Mouse (Mus musculus) thymus, adult 18-20 months (tissue): ENCODE data around the gene Actr3.

ENCODE experiments used
- DNase-seq, 2 experiments: peaks; one replicate each; pipeline ENCODE4 v3.0.0; 2022; ENCODE audit warnings: mixed read lengths in 2 of 2

Actr3 gene

DNA sequence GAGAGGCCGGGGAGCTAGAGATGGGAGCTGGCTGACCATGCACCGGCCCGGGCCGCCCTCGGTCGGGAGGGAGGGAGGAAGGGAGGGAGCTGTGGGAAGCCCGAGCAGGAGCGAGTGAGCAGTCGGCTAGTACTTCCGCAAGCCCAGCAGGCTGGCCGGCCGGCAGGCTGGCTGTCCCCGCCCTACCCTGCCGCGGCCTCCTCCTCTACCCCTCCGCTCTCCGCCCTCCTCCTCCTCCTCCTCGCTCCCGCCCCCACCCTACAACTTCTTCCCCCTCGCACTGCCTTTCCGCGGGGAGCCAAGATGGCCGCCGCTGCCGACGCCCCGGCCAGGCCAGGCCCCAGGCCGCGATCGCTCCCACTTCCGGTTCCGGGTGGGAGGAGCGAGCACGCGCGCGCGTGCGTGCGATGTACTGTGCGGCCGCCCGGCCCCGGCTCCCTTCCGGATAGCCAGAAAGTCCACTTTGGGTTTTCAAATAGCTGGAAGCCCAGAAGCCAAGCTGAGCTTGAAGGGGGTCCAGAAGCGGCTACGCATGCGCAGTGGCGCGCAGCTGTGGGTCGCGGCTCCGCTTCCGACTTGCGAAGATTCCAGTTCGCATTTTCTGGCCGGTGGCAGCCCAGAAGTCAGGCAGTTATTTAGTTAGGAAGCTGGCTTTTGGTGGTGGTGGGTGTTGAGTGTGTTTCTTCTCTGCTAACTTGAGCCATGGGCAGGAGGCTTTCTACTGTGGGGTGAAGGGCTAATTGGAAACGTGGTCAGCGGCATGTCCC, at the start of gene Actr3:
Actr3 (minus strand) TSS at position 359 of the 767 bp plus-strand sequence.
- peak; percentile 99 for DNase-seq

- no peak for DNase-seq
These were observed 47.1 kb upstream of the Actr3 start for GRCm38 (mm10) chr1:125482459-125483287.

GRCm38 (mm10) chr1:125481842-125482241, 46.3 kb upstream of the Actr3 start:
- no peak for DNase-seq

GRCm38 (mm10) chr1:125478588-125478987, 43.1 kb upstream of the Actr3 start:
- no peak for DNase-seq

DNA sequence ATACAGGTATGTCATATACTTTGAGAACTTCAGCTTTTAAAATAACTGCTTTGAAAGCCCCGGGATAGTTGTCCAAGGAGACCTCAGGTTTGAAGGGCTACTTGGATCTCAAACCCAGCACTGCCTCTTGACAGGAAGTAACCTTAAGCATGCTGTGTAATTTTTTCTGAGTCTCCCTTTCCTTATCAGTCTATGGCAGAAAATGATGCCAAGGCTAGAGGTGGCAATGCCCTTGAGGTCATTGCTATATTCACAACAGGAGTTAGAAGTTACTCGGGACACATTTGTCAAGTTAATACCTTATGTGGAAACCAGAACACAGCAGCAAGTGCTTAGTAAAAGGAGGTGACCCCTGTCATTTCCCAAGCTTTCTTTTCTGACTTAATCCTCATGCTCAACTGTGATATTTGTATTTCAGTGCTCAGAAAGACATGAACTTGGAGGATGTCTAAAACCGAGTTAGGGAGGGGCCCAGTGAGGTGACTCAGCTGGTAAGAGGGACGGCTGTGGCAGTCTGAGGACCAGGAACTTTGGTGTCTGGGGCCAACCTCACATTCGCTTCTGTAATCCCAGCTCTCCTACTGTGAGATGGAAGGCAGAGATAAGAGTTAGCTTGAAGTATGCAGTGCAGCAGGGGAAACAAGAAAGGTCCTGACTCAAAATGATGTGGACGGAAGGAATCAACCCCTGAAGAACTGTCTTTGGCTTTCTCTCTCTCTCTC, 40.6 kb upstream of the Actr3 start:
- DNase-seq, result no peak

DNA sequence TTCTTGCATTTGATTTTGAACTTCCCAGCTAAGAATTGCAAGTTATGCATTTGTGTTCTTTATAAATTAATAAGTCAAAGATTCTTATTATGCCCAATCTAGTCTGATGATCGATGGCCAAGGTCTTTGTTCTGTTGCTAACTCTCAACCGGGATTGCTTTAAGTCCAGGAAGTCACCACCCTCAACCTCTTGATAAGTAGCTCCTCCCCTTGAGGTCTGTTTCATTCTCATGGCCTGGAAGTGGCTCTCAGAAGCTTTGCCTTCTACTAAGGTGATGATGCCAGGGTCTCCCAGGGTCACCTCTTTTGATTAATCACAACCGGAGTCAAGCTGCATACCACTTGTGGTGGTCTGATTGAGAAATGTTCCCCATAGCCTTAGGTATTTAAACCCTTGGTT, 38.3 kb upstream of the Actr3 start:
- no peak for DNase-seq

GRCm38 (mm10) chr1:125473126-125473666, 37.7 kb upstream of the Actr3 start:
- DNase-seq, result no peak

DNA sequence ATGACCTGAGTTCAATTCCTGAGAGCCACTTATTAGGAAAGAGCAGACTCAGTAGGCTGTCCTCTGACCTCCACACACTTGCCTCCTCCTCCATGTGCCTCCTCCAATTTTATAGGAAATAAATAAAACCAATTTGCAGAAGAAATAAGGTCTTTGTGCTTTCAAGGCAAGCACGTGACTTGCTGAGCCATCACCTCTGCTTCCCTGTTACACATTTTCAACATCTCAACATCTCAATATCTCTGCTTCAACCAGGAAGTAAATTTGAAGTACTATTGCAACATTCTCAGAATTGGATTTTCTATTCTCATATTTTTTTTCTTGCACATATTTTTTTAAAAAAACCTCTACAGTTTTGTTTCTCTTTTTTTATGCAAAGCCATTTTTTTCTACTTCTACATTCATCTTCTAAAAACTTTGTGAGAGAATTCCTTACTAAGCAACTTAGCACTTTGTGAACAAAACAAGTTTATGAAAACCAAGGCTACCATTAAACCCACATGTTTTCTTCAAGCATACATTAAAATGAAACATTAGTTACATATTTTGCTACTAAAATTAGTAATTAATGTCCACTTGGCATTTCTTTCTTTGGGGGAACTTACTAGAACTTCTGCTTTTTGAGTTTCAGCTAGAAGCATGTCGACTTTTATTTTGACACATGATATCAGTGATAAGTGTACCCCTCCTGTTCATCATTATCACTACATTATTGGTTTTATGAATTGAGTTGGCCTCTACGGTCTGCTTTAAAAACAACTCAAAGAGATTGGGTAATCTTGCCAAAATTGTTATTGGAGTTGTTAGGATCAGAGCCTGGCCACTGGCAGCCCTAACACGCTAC, 35.5 kb upstream of the Actr3 start:
- DNase-seq, result no peak

GRCm38 (mm10) chr1:125467936-125468335, 32.4 kb upstream of the Actr3 start:
- no peak for DNase-seq

GRCm38 (mm10) chr1:125466621-125467257, 31.2 kb upstream of the Actr3 start:
- peak; percentile 13 to 30 for DNase-seq

DNA sequence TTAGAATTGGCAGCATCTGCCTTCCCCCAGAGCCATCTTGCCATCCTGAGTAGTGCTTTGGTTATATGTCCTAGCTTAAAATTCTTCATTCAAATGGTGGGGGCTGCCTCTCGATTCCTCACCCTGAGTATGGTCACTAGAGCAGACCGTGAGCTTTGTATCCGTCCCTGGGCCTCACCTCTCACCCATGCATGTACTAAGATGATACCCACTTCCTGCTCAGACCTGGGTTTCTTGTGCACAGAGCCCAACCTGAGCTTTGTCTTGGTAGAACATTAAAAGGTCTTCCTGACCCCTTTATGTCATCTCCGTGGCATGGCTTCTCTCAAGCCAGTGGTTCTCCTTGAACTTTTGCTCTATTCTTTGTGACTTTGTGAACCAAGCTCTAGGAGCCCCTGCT, 28.5 kb upstream of the Actr3 start:
- DNase-seq, result no peak

- no peak for DNase-seq
These were observed 27.8 kb upstream of the Actr3 start for GRCm38 (mm10) chr1:125463349-125463748.

DNA sequence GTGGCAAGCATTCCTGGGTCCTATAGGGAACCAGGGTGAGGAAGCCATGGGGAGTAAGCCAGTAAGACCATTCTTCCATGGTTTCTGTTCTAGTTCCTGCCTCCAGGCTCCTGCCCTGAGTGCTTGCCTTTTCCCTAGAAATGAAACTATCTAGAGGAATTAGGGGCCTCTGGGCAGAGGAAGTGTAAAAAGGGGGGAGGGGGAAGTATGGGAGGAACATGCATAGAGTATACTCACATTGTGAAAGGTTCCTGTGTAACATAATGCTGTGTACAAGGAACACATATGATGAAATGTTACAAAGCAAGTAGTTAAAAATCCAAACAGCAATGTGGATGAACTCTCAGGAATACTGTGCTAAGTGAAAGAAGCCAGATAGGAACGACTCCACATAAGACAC, 27.4 kb upstream of the Actr3 start:
- no peak for DNase-seq

- DNase-seq, result no peak
These were observed 23.0 kb upstream of the Actr3 start for GRCm38 (mm10) chr1:125458531-125458930.

DNA sequence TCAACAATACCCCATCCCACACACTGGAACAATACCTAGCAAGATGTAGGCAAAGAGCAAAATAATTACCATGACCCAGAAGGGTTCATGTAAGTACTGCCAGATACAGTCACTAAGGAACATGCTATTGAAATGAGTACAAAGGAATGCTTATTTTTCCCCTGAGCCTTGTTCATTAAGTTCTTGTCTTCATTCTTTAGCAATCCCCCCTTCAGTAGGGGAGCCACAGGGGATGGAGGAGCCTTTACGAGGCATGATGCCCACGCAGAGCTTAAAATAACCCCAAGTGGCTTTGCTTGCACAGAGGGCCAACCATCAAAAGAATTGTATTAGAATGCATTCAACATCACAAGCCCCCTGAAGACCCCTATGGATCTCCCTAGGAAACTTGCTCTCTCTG, 19.6 kb upstream of the Actr3 start:
- DNase-seq, result no peak

- DNase-seq, result no peak
These were observed 14.9 kb upstream of the Actr3 start for GRCm38 (mm10) chr1:125450282-125451000.

- no peak for DNase-seq
These were observed 12.4 kb upstream of the Actr3 start for GRCm38 (mm10) chr1:125447926-125448325.

- peak in 1 of 2 experiments; percentile 29 for DNase-seq
These were observed 6.2 kb upstream of the Actr3 start for GRCm38 (mm10) chr1:125441679-125442078.

DNA sequence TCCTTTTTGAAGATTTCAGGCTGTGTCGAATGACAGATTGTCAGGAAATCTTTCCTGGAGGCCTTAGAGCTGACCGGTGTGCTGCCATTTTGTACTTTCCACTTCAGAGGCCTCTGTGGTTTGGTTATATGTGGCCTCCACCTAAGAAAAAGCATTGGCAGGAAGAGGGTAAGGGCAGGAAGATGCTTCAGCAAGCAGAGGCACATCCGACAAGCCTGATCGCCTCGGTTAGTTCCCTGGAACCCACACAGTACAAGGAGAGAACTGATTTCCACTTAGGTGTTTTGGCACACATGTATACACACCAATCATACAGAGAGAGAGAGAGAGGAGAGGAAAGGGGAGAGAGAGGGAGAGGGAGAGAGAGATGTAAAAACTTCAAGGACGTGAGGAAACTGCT, 5.7 kb upstream of the Actr3 start:
- peak in 1 of 2 experiments; percentile 32 for DNase-seq

DNA sequence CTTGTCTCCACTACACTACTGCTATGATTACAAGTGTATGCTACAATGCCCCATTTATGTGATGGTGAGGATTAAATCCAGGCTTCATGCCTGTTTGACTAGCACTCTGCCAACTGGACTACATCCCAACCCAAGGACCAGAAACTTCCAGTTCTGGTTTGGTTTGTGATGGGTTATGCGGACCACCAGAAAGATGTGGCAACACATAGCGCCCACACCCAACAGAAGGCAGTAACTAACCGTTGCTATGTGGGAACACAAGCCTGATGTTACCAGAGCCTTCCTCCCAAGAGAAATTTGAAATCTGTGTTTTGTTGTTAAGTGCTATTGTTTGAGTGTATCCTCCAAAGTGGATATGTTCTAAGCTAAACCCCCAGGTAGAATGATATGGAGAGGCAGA, 4.0 kb upstream of the Actr3 start:
- no peak for DNase-seq

DNA sequence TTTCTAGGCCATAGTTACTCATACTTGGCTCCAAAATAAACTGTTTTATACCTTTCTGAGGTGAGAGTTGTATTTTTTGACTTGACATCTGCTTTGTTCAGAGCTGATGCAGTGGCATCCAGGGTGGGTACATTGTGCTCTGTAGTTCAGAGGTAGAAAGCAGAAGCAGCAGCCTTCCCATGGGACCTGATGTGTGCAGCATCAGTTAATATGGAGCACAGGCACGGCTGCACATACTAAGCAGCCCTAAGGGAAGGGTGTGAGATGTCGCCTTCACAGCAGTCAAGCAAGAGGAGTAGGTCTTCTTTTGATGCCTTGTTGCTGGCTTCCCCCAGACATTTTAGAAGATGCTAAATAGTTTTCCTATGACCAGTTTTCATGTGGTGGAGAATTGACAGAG, 3.3 kb upstream of the Actr3 start:
- DNase-seq, result no peak
